Mouse (Mus musculus): ENCODE data around the gene Olfr446. TPM values are rescaled to one million over a fixed set of nuclear protein-coding genes. Genes with fewer than 3 reads are reported as not detected.

The Olfr446 gene
- not detected for polyA plus RNA-seq (2017; shearing (Covaris generic))

DNA sequence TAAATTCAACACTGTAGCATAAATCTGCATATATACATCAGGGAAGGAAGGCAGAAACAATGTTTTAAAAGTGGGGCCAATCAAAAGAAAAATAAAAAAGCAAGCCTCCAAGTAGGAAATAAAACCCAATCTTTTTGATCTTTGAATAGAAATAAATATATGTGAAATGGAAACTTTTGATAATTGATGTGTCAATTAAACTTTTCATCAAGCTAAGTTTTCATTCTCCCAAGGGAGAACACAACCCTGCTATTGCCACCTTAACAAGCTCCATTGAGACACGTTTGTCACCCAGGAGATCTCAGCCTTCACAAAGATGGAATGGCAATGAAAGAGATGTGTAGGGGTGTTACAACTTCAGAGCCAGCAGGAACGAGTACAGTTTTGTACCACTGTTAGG is at the start of gene Olfr446:
TSS of gene Olfr446 (plus strand) at position 301 of the 400 bp plus-strand sequence.

DNA sequence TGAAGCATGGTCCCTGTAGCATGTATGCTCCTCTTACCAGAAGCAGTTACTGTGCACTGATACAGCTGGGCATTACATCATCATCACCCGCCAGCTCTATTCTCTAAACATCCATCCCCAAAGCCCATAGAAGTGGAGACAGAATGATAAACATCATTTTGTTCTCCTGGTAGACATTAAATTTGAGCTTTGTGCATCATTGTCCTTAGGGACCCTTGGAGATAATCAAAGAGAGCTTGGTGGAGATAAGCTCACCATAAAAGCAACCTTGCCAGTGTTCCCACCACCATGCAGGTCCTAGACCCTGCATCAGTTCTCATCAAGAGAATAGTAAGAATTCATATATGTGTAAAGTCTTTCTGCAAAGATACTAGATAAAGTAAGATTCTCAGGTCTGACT is 31.0 kb upstream of the Olfr446 start, which contains the start of gene Olfr448:
TSS of gene Olfr448 (plus strand) at position 301 of the 400 bp plus-strand sequence.

DNA sequence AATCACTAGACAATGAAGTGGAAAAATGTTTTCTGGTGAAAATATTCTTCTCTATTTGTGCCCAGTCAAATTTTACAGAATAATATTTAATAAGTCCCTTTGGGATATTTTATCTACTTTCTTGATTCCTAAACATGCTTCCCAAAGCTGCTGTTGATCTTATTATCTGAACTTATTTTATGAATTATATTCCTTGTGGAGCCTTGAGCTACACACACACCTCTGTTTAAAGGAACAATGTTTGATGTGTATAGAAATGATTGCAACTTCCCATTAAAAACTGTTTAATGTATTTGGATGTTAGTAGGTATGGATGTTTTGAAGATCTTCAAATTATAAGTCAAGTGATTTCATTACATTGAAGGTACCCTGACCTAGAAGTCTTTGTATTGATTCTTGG is 12.6 kb upstream of the Olfr446 start, which contains the start of gene Olfr447:
TSS of gene Olfr447 (plus strand) at position 301 of the 400 bp plus-strand sequence.

DNA sequence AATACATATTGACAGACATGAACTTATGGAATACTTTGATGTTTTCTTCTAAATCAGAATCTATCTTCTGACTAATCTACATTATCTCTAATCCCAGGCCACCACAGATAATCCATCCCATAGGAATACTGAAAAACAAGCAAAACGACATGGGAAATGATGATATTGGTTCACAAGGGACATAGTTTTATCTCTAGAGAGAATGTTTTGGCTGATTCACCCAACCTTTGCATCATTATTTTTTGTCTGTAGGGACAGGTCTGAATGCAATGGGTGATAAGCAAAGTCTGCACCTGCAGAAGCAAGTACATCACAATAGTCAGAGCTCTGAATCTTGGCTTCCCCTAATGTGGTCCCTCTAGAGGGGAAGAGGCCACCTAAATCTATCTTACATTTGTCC is 27.6 kb downstream of the Olfr446 start, which contains the start of gene Olfr444:
TSS of gene Olfr444 (plus strand) at position 301 of the 400 bp plus-strand sequence.

Other genes starting within 250 kb of the Olfr446 start
- 0.19 TPM for gene Tcaf1, start 211.3 kb upstream of the Olfr446 start, polyA plus RNA-seq (2017; shearing (Covaris generic))
- gene Olfr453, start 182.0 kb upstream of the Olfr446 start, polyA plus RNA-seq (2017; shearing (Covaris generic)) = not detected
- gene Olfr38, start 165.0 kb upstream of the Olfr446 start, polyA plus RNA-seq (2017; shearing (Covaris generic)) = 0.06 TPM
- gene Olfr452, start 136.3 kb upstream of the Olfr446 start, polyA plus RNA-seq (2017; shearing (Covaris generic)) = not detected
- gene Olfr450, start 109.4 kb upstream of the Olfr446 start, polyA plus RNA-seq (2017; shearing (Covaris generic)) = not detected
- not detected for gene Olfr449, start 87.0 kb upstream of the Olfr446 start, polyA plus RNA-seq (2017; shearing (Covaris generic))
- gene Olfr448, start 30.9 kb upstream of the Olfr446 start, polyA plus RNA-seq (2017; shearing (Covaris generic)) = not detected
- gene Olfr447, start 12.5 kb upstream of the Olfr446 start, polyA plus RNA-seq (2017; shearing (Covaris generic)) = not detected
- not detected for gene Olfr444, start 27.7 kb downstream of the Olfr446 start, polyA plus RNA-seq (2017; shearing (Covaris generic))
- not detected for gene Olfr441, start 185.0 kb downstream of the Olfr446 start, polyA plus RNA-seq (2017; shearing (Covaris generic))
- 0.06 TPM for gene Olfr237-ps1, start 225.2 kb downstream of the Olfr446 start, polyA plus RNA-seq (2017; shearing (Covaris generic))
- not detected for gene Olfr437, start 241.9 kb downstream of the Olfr446 start, polyA plus RNA-seq (2017; shearing (Covaris generic))

Data from CD4-positive, CD25-positive, alpha-beta regulatory T cell (primary cell).